Mouse (Mus musculus) hindbrain, embryonic 12.5 days (tissue): ENCODE measurements around the gene Numa1. TPM values are rescaled to one million over a fixed set of nuclear protein-coding genes. Genes with fewer than 3 reads are reported as not detected.
"Not testable (repeated sequence)": the region's sequence is repeated elsewhere in the genome, so short reads cannot be mapped to it uniquely, and the experiment has no call there.

ENCODE experiments used
- ATAC-seq: fragments of 200-750 bp; cut with Nextera tagmentation; 2 replicates; pipeline ENCODE4 v1.8.0; 2017; ENCODE audit warnings: moderate TSS enrichment; ENCODE audit not compliant: low FRiP score
- H3K27ac ChIP-seq: fragments of 300-500 bp; sonication (generic); 2 replicates; pipeline ENCODE4 v1.5.1; 2016; ENCODE audit warnings: mild to moderate bottlenecking
- H3K27me3 ChIP-seq: fragments of 300-500 bp; sonication (generic); 2 replicates; pipeline ENCODE4 v1.6.1; 2016; ENCODE audit warnings: mild to moderate bottlenecking
- H3K36me3 ChIP-seq: fragments of 300-500 bp; sonication (generic); 2 replicates; pipeline ENCODE4 v1.6.1; 2016; ENCODE audit warnings: mild to moderate bottlenecking
- H3K4me1 ChIP-seq: fragments of 300-500 bp; sonication (generic); 2 replicates; pipeline ENCODE4 v1.6.1; 2016
- H3K4me2 ChIP-seq: fragments of 300-500 bp; sonication (generic); replicated peaks from 2 replicates; pipeline ENCODE4 v1.6.1; 2016; ENCODE audit warnings: mild to moderate bottlenecking
- H3K4me3 ChIP-seq: fragments of 300-500 bp; sonication (generic); 2 replicates; pipeline ENCODE4 v1.5.1; 2016; ENCODE audit warnings: mild to moderate bottlenecking
- H3K9ac ChIP-seq: fragments of 300-500 bp; sonication (generic); 2 replicates; pipeline ENCODE4 v1.6.1; 2016; ENCODE audit warnings: mild to moderate bottlenecking, moderate library complexity
- H3K9me3 ChIP-seq: fragments of 300-500 bp; sonication (generic); replicated peaks from 2 replicates; pipeline ENCODE4 v1.6.1; 2016; ENCODE audit warnings: mild to moderate bottlenecking
- WGBS: fragments of 180-500 bp; shearing (Covaris S2); methylation state at CpG from one replicate; pipeline ENCODE4 v1.1.7; 2016; 5-methylcytosine and 5-hydroxymethylcytosine counted together
- polyA plus RNA-seq: library from polyadenylated mRNA; unstranded; fragments of >200 nt; fragmentation: Nextera tagmentation; extraction: Ambion mirVana; gene quantifications from 2 replicates; pipeline ENCODE4 v1.2.1, GENCODE M21; 2016

The Numa1 gene
- polyA plus RNA-seq, 1 experiment from 2014 or later = 100 TPM

DNA sequence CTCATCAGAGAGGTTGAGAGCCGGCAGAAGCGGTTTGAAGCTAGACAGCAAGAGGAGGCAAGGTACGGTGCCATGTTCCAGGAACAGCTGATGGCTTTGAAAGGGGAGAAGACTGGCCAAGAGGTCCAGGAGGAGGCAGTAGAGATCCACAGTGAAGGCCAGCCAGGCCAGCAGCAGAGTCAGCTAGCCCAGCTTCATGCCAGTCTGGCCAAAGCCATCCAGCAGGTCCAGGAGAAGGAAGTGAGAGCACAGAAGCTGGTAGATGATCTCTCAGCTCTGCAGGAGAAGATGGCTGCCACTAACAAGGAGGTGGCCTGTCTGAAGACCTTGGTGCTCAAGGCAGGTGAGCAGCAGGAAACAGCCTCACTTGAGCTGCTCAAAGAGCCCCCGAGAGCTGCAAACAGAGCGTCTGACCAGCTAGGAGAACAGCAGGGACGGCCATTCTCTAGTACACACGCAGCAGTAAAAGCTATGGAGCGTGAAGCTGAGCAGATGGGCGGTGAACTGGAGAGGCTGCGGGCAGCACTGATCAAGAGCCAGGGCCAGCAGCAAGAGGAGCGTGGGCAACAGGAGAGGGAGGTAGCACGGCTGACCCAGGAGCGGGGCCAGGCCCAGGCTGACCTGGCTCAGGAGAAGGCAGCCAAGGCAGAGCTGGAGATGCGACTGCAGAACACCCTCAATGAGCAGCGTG lies 65.7 kb downstream of the Numa1 start:
- peaks cover 97% of the 10 kb centered on the region for H3K36me3 ChIP-seq
- no peak overlapping the region for H3K4me3 ChIP-seq
- no peak overlapping the region for H3K4me2 ChIP-seq
- H3K9ac ChIP-seq = no peak overlapping the region
- no peaks in the 10 kb centered on the region for H3K27me3 ChIP-seq
- H3K4me1 ChIP-seq = no peaks in the 10 kb centered on the region
- ATAC-seq = no peak
- no peaks in the 10 kb centered on the region for H3K9me3 ChIP-seq
- H3K27ac ChIP-seq = no peak overlapping the region
- 94% methylated on average over 15 of the region's 15 CpGs for WGBS

DNA sequence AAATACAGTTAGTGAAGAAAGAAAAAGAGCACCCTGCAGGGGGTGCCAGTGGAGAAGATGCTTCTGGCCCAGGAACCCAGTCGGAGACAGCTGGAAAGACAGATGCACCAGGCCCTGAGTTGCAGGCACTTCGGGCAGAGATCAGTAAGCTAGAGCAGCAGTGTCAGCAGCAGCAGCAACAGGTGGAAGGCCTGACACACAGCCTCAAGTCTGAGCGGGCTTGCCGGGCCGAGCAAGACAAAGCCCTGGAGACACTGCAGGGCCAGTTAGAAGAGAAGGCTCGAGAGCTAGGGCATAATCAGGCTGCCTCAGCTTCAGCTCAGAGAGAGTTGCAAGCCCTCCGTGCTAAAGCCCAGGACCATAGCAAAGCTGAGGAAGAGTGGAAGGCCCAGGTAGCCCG lies 66.4 kb downstream of the Numa1 start:
- Histone ChIP-seq H3K27ac (no peak overlapping the region), H3K4me3 (no peak overlapping the region), H3K4me2 (no peak overlapping the region), H3K4me1 (no peaks in the 10 kb centered on the region), H3K36me3 (peaks cover 97% of the 10 kb centered on the region), H3K9me3 (no peaks in the 10 kb centered on the region), H3K9ac (no peak overlapping the region), H3K27me3 (no peaks in the 10 kb centered on the region)
- no peak for ATAC-seq
- 86% methylated on average over 8 of the region's 8 CpGs for WGBS

DNA sequence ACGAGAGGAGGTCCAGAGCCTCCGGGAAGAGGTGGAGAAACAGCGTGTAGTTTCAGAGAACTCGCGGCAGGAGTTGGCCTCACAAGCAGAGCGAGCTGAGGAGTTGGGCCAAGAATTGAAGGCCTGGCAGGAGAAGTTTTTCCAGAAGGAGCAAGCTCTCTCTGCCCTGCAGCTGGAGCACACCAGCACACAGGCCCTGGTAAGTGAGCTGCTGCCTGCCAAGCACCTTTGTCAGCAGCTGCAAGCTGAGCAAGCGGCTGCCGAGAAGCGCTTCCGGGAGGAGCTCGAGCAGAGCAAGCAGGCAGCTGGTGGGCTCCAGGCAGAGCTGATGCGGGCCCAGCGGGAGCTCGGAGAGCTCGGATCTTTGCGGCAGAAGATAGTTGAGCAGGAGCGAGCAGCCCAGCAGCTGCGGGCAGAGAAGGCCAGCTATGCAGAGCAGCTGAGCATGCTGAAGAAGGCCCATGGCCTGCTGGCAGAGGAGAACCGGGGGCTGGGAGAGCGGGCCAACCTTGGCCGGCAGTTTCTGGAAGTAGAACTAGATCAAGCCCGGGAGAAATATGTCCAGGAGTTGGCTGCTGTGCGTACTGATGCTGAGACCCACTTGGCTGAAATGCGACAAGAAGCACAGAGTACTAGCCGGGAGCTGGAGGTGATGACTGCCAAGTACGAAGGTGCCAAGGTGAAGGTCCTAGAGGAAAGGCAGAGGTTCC lies 67.2 kb downstream of the Numa1 start:
- Histone ChIP-seq H3K9ac (no peak overlapping the region), H3K4me2 (no peak overlapping the region), H3K4me1 (no peaks in the 10 kb centered on the region), H3K36me3 (peaks cover 97% of the 10 kb centered on the region), H3K27me3 (no peaks in the 10 kb centered on the region), H3K4me3 (no peak overlapping the region), H3K9me3 (no peaks in the 10 kb centered on the region), H3K27ac (no peak overlapping the region)
- WGBS = 90% methylated on average over 26 of the region's 26 CpGs
- no peak for ATAC-seq

DNA sequence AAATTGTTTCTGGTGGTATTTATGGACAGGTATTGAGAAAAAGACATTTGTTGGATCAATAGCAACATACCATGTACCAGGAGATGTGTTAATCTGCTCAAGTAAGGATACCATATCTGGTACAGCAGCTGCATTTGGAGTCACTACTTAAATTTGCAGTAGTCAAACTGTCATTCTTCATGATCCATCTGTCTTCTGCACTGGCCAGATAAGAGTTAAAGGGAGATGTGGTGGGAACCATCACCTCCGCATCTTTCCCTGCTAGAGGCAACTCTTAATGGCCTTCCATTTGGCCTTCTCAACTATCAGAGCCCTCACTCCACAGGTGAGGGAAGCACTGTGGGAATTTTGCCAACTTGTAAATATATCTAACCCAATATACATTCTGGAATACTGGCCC lies 72.6 kb downstream of the Numa1 start:
- no peak overlapping the region for H3K27ac ChIP-seq
- no peak overlapping the region for H3K9ac ChIP-seq
- no peaks in the 10 kb centered on the region for H3K9me3 ChIP-seq
- H3K36me3 ChIP-seq = peaks cover 95% of the 10 kb centered on the region
- 89% methylated on average over 1 of the region's 1 CpGs for WGBS
- H3K4me3 ChIP-seq = no peak overlapping the region
- no peaks in the 10 kb centered on the region for H3K27me3 ChIP-seq
- no peak overlapping the region for H3K4me2 ChIP-seq
- ATAC-seq = no peak
- no peaks in the 10 kb centered on the region for H3K4me1 ChIP-seq

GRCm38 (mm10) chr7:102011855-102012254 lies 77.9 kb downstream of the Numa1 start:
- Histone ChIP-seq H3K4me2 (no peak overlapping the region), H3K27me3 (no peaks in the 10 kb centered on the region), H3K27ac (no peak overlapping the region), H3K9ac (no peak overlapping the region), H3K4me1 (no peaks in the 10 kb centered on the region), H3K36me3 (peaks cover 98% of the 10 kb centered on the region), H3K4me3 (no peak overlapping the region), H3K9me3 (no peaks in the 10 kb centered on the region)
- 93% methylated on average over 9 of the region's 9 CpGs for WGBS
- ATAC-seq = no peak

- Histone ChIP-seq H3K4me2 (no peak overlapping the region), H3K4me1 (no peaks in the 10 kb centered on the region), H3K27ac (no peak overlapping the region), H3K9me3 (no peaks in the 10 kb centered on the region), H3K9ac (no peak overlapping the region), H3K27me3 (no peaks in the 10 kb centered on the region), H3K4me3 (no peak overlapping the region), H3K36me3 (peaks cover 99% of the 10 kb centered on the region)
- ATAC-seq = no peak
- 90% methylated on average over 8 of the region's 8 CpGs for WGBS
Observed at GRCm38 (mm10) chr7:102013416-102013815, 79.5 kb downstream of the Numa1 start.

GRCm38 (mm10) chr7:102014995-102015394 lies 81.1 kb downstream of the Numa1 start:
- ATAC-seq = no peak

DNA sequence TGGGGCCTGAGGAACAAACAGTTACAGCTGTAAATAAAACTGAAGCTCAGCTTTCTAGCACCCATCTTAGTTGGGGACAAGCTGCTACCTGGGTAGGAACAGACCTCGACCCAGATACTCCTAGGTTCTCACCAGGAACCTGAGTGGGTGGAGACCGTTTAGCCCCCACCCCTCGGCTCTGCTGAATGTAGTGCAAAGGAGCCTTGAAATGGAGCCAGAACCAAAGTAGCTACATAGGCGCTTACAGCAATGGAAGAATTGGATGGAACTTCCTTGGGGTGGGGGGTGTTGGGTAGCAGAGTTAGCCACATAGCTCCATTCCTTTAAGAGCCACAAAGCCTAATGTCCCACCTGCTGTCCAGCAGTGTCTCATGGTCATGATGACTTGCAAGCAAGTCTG lies 83.0 kb downstream of the Numa1 start:
- Histone ChIP-seq H3K27ac (no peak overlapping the region), H3K27me3 (no peaks in the 10 kb centered on the region), H3K4me2 (no peak overlapping the region), H3K4me1 (no peaks in the 10 kb centered on the region), H3K9me3 (no peaks in the 10 kb centered on the region), H3K36me3 (peaks cover 95% of the 10 kb centered on the region), H3K9ac (no peak overlapping the region), H3K4me3 (no peak overlapping the region)
- ATAC-seq = no peak
- 90% methylated on average over 4 of the region's 4 CpGs for WGBS

More at GRCm38 (mm10) chr7:102014995-102015394, 81.1 kb downstream of the Numa1 start:
- no peaks in the 10 kb centered on the region for H3K9me3 ChIP-seq
- no peak overlapping the region for H3K4me3 ChIP-seq
- peaks cover 99% of the 10 kb centered on the region for H3K36me3 ChIP-seq
- WGBS = 94% methylated on average over 2 of the region's 2 CpGs
- H3K27me3 ChIP-seq = no peaks in the 10 kb centered on the region
- H3K9ac ChIP-seq = no peak overlapping the region
- H3K27ac ChIP-seq = no peak overlapping the region
- no peak overlapping the region for H3K4me2 ChIP-seq
- no peaks in the 10 kb centered on the region for H3K4me1 ChIP-seq

DNA sequence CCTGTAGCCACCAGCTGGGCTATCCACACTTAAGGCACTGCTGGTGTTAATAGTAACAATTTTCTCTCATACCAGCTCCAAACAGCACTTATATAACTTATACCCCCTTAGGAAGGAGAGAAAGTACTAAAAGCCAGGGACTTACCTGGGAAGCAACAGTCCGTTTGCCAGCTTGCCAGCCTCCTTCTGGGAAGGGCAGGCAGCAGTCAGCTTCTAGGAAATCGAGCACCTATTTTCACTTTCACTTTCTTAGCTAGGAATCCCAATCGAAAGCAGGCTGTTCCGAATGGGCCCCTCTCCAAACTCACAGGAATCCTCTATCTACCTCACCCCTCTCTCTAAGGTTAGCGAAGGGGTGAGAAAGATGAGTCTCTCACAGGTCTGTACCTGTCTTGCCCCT lies 83.5 kb downstream of the Numa1 start:
- Histone ChIP-seq H3K4me3 (no peak overlapping the region), H3K4me2 (no peak overlapping the region), H3K36me3 (peaks cover 95% of the 10 kb centered on the region), H3K9me3 (no peaks in the 10 kb centered on the region), H3K9ac (no peak overlapping the region), H3K27ac (no peak overlapping the region), H3K4me1 (no peaks in the 10 kb centered on the region), H3K27me3 (no peaks in the 10 kb centered on the region)
- 92% methylated on average over 5 of the region's 5 CpGs for WGBS
- ATAC-seq = no peak

DNA sequence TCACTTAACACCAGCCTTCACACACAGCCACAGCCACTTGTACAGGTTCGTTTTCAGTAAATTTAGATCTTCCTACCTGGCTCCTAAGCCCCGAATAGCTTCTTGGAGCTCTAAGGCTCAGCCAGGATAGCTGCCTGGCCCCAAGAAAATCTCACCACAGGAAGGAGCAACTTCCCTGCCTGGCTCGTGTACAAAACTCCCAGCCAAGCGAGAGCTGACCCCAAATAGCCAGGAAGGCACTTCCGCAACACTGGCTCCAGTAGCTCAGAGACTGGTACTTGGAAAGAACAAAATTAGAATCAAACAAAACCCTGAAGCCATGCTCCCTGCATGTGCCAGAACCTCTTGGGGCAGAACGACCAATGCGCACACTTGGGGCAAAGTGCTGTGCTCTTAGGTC lies 84.1 kb downstream of the Numa1 start:
- H3K9ac ChIP-seq = no peak overlapping the region
- H3K9me3 ChIP-seq = no peaks in the 10 kb centered on the region
- no peak overlapping the region; the same call in 1 of the 2 replicates for H3K27ac ChIP-seq
- no peak for ATAC-seq
- H3K4me2 ChIP-seq = no peak overlapping the region
- H3K4me3 ChIP-seq = no peak overlapping the region
- 89% methylated on average over 7 of the region's 7 CpGs for WGBS
- peaks cover 95% of the 10 kb centered on the region for H3K36me3 ChIP-seq
- H3K4me1 ChIP-seq = no peaks in the 10 kb centered on the region
- H3K27me3 ChIP-seq = no peaks in the 10 kb centered on the region

DNA sequence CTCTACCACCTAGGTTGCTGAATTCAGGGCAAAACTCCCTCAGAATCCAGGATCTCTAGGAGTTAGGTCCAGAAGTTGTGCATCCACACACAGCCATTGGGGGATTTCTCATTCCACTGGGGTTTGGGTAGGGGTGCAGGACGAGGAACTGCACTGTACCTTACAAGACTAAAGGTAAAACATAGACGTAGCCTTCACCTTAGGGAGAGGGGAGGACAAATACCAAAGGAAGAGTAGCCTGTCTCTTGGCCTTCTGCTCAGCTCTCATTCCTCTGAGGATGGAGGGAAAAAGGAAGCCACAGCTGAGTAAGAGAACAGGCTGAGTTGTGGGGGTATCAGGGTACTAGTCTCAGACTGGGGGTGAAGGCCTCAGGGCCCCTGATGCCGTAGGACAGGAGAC lies 84.7 kb downstream of the Numa1 start, which contains the start of gene Il18bp:
TSS of gene Il18bp (minus strand) at position 101 of the 400 bp plus-strand sequence.
- WGBS = 87% methylated on average over 3 of the region's 3 CpGs
- Histone ChIP-seq H3K4me1 (no peaks in the 10 kb centered on the region), H3K4me3 (no peak within 1 kb of the TSS), H3K9me3 (no peaks in the 10 kb centered on the region), H3K27me3 (no peaks in the 10 kb centered on the region), H3K27ac (peak within 1 kb of the TSS; percentile 1; the same call in 1 of the 2 replicates), H3K4me2 (no peak within 1 kb of the TSS), H3K36me3 (peaks cover 95% of the 10 kb centered on the region), H3K9ac (no peak within 1 kb of the TSS)
- no peak for ATAC-seq

DNA sequence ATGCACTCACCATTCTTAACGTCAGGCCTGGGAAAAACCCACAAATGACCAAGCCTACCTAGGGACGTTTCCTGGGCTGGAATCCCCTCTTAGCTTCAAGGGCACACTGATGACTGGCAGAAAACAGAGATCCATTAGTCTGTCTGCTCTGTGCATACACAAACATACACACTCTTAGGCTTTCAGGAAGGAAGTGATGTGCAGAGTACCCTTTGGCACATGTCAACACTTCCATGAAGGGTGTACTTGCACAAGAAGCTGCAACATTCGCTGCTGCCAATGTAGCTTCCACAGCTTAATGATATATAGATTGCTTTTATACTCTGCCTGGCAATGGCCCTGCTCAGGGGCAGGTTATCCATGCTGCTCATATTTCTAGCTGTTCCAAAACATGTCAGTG lies 85.5 kb downstream of the Numa1 start:
- Histone ChIP-seq H3K4me3 (no peak overlapping the region), H3K27ac (0 out of 2 replicates have a peak overlapping the region, but pooled peaks have one; percentile 1), H3K36me3 (peaks cover 94% of the 10 kb centered on the region), H3K27me3 (no peaks in the 10 kb centered on the region), H3K9me3 (no peaks in the 10 kb centered on the region), H3K9ac (no peak overlapping the region), H3K4me2 (no peak overlapping the region), H3K4me1 (no peaks in the 10 kb centered on the region)
- 72% methylated on average over 3 of the region's 3 CpGs for WGBS
- ATAC-seq = no peak

DNA sequence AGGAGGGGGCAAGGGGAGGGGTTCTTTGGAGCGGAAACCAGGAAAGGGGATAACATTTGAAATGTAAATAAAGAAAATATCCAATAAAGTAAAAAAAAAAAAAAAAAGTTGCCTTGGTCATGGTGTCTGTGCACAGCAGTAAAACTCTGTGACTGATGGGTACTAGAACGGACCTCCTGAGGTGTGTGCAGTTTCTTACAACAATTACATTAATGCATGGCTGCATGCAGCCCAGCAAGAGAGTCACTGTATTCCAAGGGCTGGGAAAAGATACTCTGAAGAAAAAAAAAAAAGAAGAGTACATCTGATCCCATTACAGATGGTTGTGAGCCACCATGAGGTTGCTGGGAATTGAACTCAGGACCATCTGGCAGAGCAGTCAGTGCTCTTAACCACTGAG lies 87.0 kb downstream of the Numa1 start:
- H3K36me3 ChIP-seq = peaks cover 81% of the 10 kb centered on the region
- not testable (repeated sequence) for H3K4me3 ChIP-seq, ATAC-seq, H3K4me1 ChIP-seq, H3K4me2 ChIP-seq, H3K9ac ChIP-seq, H3K9me3 ChIP-seq, H3K27me3 ChIP-seq, H3K27ac ChIP-seq
- WGBS = 93% methylated on average over 2 of the region's 2 CpGs
